Mouse (Mus musculus): ENCODE measurements around the gene Amer3.
"Not testable (repeated sequence)": the region's sequence is repeated elsewhere in the genome, so short reads cannot be mapped to it uniquely, and the experiment has no call there.

The Amer3 gene

GRCm38 (mm10) chr1:34601323-34602047 is 22.0 kb downstream of the Amer3 start:
- no peak for DNase-seq

- DNase-seq = peak; percentile 77
Measured at GRCm38 (mm10) chr1:34602363-34602762, 22.9 kb downstream of the Amer3 start.

- DNase-seq = no peak
Measured at GRCm38 (mm10) chr1:34613801-34614200, 34.3 kb downstream of the Amer3 start.

- not testable (repeated sequence) for DNase-seq
Measured at GRCm38 (mm10) chr1:34620116-34620515, 40.7 kb downstream of the Amer3 start.

GRCm38 (mm10) chr1:34620761-34621160 is 41.3 kb downstream of the Amer3 start:
- not testable (repeated sequence) for DNase-seq

GRCm38 (mm10) chr1:34635711-34636110 is 56.3 kb downstream of the Amer3 start:
- DNase-seq = no peak

Measured in cerebellum, adult 9-11 months (tissue).